Mouse (Mus musculus) adipose tissue, adult 10 weeks (tissue): ENCODE results near the gene Stat2. TPM values are rescaled to one million over a fixed set of nuclear protein-coding genes. Genes with fewer than 3 reads are reported as not detected.

Experiments used
- polyA plus RNA-seq: library from polyadenylated mRNA; stranded (reverse); fragments of 350-450 nt; fragmentation: Illumina TruSeq; extraction: RNeasy Lipid Tissue Mini Kit (QIAGEN cat#74804); gene quantifications from one replicate; pipeline ENCODE4 v1.2.3, GENCODE M21; 2014; ENCODE audit warnings: low read depth, low replicate concordance

The Stat2 gene
- polyA plus RNA-seq, result 29.3 TPM

GRCm38 (mm10) chr10:128270287-128270841, at the start of gene Stat2:
TSS of gene Stat2 (plus strand) at chr10:128270559.

DNA sequence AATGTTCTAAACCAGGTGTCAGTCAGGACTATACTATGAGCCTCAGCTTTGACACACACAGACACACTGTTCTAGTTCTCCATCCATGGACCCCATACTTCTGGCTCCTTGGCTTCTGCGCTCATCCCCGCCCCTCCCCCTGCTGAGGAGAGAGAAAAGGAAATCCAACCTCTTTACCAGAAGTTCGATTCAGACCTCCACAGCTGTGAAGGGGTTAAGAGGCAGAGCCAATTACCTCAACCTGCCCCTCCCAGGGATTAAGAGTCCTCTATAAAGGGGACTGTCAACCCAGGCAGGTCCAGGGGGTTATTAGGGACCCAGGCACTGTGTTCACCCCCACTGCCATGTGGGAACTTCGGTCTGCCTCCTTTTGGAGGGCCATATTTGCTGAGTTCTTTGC, 44.8 kb upstream of the Stat2 start, which contains the start of gene Mip:
Mip (plus strand) TSS at position 301 of the 400 bp plus-strand sequence.

GRCm38 (mm10) chr10:128231697-128232419, 38.5 kb upstream of the Stat2 start, which contains the start of gene Timeless:
TSS of gene Timeless (plus strand) at chr10:128232065.

DNA sequence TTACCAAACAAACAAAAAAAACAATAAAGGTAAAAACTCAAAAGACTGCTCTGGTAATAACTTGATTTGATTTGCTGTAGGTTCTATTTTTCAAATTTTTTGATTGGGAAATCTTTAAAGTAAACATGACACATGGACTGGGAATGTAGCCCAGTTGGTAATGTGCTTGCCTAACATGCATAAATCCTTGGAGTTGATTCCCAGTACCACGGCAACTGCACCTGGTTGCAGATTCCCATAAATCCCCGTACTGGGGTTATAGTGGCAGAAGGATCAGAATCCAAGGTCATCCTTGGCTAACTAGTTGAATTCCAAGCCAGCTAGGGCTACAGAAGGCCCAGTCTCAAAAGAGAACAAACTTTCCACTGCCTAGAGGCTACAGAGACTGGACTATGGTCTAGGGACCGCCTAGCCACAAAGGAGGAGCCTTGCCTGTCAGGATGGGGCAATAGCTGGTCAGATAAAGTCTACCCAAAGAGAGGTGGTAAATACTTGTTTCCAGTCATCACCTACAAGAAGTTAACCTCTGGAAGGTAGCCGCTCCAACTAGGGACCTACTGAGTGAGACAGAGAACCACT, 16.6 kb upstream of the Stat2 start, which contains the start of gene Apon:
Apon (plus strand) TSS at position 420 of the 579 bp plus-strand sequence.

GRCm38 (mm10) chr10:128268371-128268770, 2.0 kb upstream of the Stat2 start, which contains the start of gene Apof:
TSS of gene Apof (plus strand) at chr10:128268671.

GRCm38 (mm10) chr10:128298702-128299171, 28.4 kb downstream of the Stat2 start, which contains the start of gene Il23a:
TSS of gene Il23a (minus strand) at chr10:128298752.

DNA sequence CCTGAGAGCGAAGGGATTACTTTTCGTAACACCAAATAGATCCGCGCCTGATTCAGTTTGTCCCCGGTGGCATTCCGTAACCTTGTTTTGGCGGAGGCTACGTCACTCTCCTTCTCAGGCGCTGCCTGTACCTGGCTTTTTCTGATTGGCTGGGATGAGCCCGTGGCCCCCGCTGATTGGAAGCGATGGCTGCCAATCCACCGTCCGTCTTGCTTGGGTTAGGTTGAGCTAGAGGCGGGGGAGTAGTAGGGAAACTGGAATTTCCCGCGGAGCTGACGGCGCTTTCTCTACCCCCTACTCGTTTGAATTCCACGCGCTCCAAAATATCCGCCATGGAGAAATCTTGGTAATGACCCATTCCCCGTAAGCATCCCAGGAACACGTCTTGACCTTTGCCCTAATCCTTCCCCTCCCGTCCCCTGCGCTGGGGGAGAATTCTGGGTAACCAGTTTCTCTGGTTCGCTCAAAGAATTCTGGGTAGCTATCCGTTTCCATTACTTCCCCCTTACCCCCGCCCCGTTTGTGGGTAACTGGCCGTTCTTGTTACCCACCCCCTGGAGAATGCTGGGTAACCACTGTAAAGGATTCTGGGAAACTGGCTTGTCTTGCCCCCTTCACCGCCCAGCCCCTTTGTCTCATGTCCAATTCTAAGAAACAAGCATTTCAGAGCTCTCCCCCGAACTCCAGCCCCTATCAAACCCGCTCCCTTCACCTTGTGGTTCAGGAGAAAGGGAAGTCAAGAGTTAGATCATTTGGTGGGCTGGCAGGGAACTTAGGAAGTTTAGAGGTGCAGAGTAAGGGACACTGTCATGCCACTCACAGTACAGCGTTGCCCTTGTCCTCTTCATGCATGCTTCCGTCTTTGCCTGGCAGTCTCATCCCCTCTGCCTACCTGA, 33.0 kb downstream of the Stat2 start, which contains the start of gene Pan2:
Pan2 (plus strand) TSS at position 210 of the 896 bp plus-strand sequence.

DNA sequence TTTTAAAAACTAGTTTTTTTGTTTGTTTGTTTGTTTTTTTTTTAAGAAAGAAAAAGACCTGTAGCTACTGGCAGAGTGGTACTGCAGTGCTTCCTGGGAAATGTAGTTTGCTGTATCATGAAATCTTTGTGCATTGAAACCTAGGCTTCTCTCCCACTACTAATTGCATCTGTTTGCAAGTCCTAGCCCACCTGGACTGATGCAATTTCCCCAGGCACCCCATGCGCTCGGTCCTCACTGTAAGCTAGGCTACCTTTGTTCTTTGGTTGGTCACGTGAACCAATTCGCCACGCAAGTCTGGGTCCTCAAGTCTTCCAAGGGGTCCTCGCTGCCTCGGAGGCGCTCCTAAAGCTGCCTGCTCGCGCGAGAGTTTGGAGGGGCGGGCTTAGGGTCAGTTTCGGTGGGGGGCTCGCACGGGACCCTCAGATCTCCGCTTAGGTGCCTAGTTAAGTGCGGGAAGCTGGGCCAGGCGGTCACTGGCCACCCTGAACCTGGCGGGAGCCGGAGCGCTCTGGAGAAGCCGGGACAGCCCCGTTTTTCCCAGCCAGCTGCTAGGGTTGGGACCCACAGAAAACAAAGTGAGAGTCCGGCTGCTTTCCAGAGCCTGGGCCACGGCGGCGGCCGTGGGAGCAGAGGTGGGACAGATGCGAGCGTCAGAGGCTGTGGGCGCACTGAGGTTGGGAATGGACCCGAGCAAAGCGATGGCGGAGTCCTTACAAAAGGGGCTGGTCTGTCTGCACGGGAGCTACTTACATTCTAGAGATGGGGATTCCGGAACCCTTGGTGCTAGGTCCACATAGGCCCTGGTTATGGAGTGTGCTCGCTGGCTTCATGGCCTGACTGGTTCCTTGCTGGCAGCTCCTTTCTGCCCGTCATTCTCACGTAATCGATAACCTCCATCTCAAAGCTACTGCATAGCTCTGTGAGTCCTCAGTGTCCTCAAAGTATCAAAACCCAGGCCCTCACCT, 52.1 kb downstream of the Stat2 start, which contains the start of gene Cnpy2:
Cnpy2 (plus strand) TSS at position 319 of the 968 bp plus-strand sequence.

DNA sequence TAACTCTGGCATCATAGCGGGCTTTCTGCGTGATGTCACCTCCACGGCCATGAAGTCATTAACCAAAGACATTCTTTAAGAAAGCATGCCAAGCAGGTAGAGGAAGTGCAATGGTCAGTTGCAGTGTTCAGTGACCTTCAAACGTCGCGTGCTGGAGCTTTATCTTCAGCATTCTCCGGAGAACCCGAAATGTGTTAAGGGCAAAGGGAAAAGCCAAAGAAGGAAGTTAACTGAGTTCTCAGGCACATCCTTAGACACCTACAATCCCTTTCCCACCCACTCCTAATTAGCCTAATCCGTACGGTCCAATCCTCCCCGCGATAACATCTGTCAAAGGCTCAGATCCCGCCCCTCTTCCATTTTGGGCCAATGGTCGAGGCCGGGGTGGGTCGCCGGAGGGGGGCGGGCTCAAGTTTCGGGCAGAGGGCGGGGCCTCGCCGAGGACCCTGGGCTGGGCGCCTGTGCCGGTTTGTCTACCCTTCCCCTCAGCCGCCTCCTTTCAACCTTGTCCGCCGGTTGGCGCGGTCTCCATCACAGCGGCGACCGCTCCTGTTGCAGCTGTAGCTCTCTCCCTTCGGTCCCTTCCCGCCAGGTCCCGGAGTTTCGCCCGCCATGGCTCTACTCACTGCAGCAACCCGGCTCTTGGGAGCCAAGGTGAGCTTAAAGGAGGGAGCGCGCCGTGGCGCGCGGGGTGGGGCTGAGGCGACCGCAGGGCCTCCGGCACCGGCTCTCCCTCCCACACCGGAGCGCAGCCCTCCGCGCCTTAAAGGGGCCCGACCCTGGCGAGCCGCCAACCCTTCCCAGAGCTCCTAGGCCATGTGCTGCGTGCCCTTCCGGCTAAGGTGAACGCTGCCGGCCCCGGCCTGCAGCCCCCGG, 67.2 kb downstream of the Stat2 start, which contains the start of gene Cs:
Cs (plus strand) TSS at position 429 of the 876 bp plus-strand sequence.

Other genes with a start within 250 kb of the Stat2 start
- gene Naca, start 235.0 kb upstream of the Stat2 start, polyA plus RNA-seq, result 744 TPM
- gene Ptges3, start 211.6 kb upstream of the Stat2 start, polyA plus RNA-seq, result 84.8 TPM
- 972 TPM for gene Atp5b, start 187.3 kb upstream of the Stat2 start, polyA plus RNA-seq
- 33.2 TPM for gene Baz2a, start 179.0 kb upstream of the Stat2 start, polyA plus RNA-seq
- gene Rbms2, start 90.3 kb upstream of the Stat2 start, polyA plus RNA-seq, result 87.6 TPM
- gene Gls2, start 76.1 kb upstream of the Stat2 start, polyA plus RNA-seq, result 0.81 TPM
- 9.3 TPM for gene Spryd4, start 58.8 kb upstream of the Stat2 start, polyA plus RNA-seq
- not detected for gene Mip, start 44.7 kb upstream of the Stat2 start, polyA plus RNA-seq
- 5.1 TPM for gene Timeless, start 38.5 kb upstream of the Stat2 start, polyA plus RNA-seq
- not detected for gene Apon, start 16.5 kb upstream of the Stat2 start, polyA plus RNA-seq
- not detected for gene Apof, start 1.9 kb upstream of the Stat2 start, polyA plus RNA-seq
- 0.52 TPM for gene Il23a, start 28.2 kb downstream of the Stat2 start, polyA plus RNA-seq
- 18.7 TPM for gene Pan2, start 32.8 kb downstream of the Stat2 start, polyA plus RNA-seq
- 146 TPM for gene Cnpy2, start 51.9 kb downstream of the Stat2 start, polyA plus RNA-seq
- gene Cs, start 67.2 kb downstream of the Stat2 start, polyA plus RNA-seq, result 162 TPM
- gene Coq10a, start 98.4 kb downstream of the Stat2 start, polyA plus RNA-seq, result 39.7 TPM
- gene Ankrd52, start 106.6 kb downstream of the Stat2 start, polyA plus RNA-seq, result 26.0 TPM
- gene Slc39a5, start 130.7 kb downstream of the Stat2 start, polyA plus RNA-seq, result 0.30 TPM
- gene Nabp2, start 140.9 kb downstream of the Stat2 start, polyA plus RNA-seq, result 47.3 TPM
- 33.2 TPM for gene Rnf41, start 141.1 kb downstream of the Stat2 start, polyA plus RNA-seq
- 105 TPM for gene Smarcc2, start 188.7 kb downstream of the Stat2 start, polyA plus RNA-seq
- gene Myl6, start 223.6 kb downstream of the Stat2 start, polyA plus RNA-seq, result 1,629 TPM
- 5.5 TPM for gene Myl6b, start 228.1 kb downstream of the Stat2 start, polyA plus RNA-seq